Mouse (Mus musculus) adrenal gland (tissue): ENCODE results near the gene Rtl1.

ENCODE experiments used
- intact Hi-C: fragments of 180-260 bp; cut with DNase I; formaldehyde crosslinking; loops from one replicate; pipeline ENCODE4 v1.15.1; 2025

The Rtl1 gene

DNA sequence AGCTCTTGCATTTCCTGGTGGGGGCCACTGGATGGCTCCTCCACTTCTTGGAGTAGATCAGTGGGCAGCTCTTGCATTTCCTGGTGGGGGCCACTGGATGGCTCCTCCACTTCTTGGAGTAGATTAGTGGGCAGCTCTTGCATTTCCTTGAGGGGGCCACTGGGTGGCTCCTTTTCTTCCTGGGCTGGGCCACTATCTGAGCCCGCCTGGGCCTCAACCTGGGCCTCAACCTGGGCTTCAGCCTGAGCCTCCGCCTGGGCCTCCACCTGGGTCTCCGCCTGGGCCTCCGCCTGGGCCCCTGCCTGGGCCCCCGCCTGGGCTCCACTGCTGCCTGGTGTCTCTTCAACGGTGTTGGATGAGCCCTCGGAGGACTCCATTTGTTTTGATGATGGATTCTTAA, 5.2 kb downstream of the Rtl1 start:
- intact Hi-C loops, result loop anchor here (10.0 kb wide), 1 partner anchor 780 kb away; no protein-coding TSS in a partner anchor

DNA sequence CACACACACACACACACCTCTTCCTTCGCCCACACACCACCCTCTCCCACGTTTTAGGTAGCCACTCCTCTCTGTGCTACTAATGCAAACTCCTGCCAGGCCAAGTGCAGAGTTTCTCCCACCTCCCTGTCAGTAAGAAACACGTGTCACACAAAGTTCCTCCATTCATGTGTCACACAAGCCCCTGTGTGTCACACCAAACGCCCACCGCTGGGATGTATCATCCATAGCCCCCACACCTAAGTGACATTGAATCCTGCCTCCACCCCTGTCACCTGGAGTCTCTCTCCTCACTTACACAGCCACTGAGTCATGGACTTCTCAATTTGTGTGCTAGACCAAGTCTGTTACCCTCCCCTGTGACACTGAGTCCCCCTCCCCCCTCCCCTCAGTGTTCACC, 17.9 kb downstream of the Rtl1 start:
- intact Hi-C loops, result no loop called here

DNA sequence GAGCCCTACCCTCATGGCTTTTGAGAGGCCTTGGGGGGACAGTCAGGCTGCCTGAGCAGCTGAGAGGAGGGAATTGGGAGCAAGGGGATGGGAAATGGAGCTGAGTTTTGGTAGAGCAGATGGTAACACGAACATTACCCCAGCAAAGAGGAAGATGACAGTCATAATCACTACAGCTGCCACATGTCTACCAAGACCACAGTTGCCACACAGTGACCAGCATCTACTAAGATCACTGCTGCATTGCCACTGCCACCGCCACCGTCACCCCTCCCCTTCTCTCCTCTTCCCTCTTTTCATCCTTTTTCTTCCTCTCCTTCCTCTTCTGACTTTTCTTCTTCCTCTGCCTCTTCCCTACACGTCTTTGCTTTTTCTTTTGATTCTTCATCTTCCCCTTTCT, 27.9 kb downstream of the Rtl1 start:
- intact Hi-C loops, result no loop called here

DNA sequence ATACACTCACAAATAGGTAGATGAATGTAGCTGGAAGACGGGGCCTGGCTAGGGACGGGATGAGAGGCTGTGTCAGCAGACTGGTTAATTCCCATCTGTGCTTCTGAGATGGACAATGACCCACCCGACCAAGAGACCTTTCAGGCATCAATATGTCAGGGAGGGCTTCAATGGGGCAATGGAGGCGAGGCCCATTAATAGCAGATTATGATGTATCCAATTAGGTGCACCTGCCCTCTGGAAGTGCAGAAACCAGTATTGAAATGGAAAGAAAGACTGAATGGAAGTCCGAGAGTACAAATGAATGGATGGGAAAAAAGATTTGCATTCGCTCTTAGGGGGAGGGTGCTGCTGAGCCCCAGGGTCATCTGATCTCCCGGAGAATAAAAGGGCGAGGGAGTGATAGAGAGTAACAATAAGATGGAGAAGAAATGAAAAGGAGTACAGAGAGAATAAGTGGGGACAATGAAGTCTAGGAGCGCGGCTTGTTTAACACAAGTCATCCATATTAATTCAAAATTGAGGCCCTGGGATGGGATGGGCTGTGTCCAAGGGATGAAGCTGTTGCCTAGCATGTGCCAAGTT, 39.9 kb downstream of the Rtl1 start:
- intact Hi-C loops, result no loop called here

DNA sequence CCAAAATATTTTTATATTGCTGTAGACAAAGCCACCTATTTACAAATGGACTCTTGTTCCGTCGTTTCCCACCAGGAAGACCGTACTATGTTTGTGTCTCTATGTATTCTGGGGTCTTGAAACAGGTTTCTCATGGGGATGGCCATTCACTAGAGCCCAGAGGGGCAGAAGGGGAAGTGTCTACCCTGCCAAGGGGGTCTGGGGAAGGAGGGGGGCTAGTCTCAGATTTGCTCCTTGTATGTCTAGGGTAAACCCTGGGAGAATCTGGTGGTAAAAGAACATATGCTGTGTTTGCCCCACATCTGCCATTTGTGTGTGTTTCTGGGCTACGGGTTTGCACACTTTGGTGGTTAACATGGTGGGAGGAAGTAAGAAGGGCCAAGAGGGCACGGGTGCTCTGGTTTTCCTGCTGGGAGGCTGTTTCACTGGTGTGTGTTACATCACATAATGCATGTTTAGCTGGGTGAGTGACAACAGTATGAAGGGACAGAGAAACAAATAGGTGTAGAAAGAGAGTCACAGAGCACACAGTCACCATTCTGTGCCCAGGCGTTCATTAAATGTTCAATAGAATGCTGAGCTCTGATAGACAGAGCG, 41.1 kb downstream of the Rtl1 start:
- intact Hi-C loops, result no loop called here

DNA sequence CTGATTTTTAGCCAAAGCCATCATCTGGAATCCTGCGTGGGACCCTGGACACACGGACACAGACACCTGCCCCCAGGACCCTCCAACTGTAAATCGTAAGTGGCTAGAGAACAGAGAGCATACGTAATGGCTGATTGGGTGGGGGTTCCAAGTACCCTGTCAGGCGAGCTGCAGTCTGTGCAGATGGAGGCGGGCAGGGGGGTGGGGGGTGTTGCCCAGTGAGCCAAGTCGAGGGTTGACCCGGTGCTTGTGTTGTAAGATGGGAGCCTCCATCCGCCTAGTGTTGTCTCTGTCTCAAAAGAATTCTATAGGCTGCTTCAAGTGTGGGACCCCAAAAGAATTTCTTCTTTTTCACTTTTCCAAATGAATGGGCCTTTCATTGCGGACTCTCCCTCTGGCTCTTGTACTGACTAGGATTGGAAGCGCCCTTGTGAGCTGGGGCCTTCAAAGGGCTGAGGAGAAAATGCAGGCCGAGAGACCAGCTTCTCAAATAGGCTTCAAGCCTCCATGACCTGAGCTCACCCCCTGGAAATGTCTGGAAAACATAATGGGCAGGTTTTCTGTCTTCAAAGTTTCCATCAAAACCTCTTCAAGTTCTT, 41.8 kb downstream of the Rtl1 start:
- intact Hi-C loops, result no loop called here

DNA sequence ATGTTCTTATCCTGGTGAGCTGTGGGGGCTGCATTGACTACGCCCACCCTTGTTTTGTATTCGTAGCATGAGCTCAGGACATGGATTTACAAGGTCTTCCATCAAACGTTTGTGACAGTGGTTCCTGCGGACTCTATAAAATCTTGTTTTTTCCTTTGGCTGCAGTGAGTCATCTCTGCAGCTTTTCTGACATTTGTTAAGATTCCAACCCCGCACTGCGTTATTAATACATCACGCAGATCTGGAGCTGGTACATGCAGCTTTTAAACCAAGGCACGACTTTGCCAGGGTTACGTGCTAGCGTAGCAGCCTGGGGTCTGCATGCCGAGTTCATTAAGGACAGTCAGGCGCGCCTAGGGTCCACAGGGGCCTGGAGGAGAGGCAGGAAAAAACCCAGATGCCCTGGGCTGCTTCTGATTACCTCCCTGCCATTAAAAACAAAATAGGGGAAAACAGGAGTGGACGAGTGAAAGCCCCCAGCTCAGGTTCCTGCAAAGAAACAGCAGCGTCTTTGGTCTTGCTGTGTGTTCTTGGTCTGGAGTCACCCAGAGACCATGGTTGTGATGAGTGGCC, 44.2 kb downstream of the Rtl1 start:
- intact Hi-C loops, result no loop called here

DNA sequence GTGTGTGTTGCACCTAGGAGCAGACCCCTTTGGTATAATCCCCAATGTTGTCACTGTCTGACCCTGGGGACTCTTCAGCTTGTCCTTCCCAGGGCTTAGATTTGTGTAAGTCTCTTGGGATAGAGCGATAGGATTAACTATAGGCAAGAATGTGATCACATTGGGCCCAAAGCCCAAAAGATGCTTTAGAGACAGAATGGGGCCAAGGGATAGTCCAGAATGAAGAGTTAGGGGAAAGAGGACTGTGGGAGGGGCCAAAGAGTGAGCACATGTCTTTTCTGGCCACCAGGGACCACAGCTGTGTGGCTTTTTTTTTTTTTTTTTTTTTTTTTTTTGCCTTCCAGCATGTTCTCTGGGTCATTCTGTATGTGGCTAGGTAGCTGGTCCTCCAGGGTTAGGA, 46.6 kb downstream of the Rtl1 start:
- intact Hi-C loops, result no loop called here

DNA sequence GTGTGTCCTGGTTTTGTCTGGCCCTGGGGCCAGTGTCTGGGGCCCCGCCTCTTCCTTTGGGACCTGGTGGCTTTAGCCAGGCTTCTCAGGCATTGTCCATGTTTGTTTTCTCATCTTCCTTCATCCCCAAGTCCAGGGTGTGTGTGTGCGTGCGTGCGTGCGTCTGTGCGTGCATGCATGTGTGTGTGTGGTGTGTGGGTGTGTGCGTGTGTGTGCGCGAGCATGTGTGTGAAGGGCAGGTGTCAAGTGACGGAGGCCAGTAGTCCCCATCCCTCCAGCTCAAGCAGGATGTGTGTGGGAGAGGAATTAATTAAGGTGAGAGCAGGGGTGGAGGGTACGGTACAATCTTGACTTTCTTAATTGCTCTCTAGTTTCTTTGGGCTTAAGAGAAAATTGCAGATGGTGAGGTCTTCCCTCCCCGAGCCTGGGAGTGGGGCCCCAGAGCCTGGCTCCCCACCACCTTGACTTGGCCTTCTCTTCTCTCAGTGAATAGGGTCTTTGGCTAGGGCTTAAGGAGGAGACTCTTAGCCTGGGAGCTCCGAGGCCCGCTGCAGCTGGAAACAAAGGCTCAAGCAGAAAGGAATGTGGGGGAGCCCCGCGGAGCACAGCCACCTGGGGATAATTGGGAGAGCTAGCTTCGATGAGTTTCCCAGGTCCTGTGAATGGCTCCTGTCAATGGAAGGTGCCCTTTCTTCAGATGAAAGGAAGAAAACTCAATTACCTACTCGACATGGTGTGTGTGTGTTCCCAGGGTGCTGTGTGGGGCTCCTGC, 47.2 kb downstream of the Rtl1 start:
- intact Hi-C loops, result no loop called here

DNA sequence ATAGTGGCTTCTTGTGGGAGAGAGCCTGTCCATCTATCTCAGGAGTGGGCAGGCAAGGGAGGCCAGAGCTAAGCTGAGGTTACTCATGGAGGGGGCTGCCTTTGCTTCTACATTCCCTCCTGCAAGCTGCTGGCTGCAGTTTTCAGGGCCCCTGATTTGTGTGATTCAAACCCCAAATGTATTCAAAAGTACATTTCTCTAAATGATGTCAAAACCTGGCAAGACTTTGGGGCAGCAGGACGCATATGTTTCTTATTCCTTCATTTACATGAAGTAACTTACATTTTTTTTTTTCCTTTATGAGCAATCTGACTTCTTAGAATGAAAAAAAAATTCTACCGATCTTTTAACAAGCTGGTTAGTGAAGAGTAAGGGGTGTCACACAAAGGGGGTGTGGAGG, 48.4 kb downstream of the Rtl1 start:
- intact Hi-C loops, result no loop called here

DNA sequence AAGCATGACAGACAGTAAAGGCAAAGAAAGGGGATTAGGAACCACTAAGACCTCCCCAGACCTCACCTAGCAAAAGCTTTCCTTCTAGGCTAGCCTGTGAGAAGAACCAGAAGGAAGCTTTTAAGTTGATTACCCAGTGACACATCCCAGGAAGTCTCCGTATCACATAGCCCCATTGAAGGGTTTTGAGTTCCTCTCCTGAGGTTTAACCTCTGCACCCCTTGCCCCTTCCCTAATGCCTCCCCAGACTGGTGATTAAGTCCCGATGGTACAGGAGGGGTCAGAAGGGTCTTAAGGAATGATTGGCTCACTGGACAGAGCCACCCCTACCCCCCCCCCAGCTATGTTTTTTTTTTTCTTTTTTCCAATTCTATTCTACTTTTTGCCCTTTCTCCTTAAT, 53.0 kb downstream of the Rtl1 start:
- intact Hi-C loops, result no loop called here

DNA sequence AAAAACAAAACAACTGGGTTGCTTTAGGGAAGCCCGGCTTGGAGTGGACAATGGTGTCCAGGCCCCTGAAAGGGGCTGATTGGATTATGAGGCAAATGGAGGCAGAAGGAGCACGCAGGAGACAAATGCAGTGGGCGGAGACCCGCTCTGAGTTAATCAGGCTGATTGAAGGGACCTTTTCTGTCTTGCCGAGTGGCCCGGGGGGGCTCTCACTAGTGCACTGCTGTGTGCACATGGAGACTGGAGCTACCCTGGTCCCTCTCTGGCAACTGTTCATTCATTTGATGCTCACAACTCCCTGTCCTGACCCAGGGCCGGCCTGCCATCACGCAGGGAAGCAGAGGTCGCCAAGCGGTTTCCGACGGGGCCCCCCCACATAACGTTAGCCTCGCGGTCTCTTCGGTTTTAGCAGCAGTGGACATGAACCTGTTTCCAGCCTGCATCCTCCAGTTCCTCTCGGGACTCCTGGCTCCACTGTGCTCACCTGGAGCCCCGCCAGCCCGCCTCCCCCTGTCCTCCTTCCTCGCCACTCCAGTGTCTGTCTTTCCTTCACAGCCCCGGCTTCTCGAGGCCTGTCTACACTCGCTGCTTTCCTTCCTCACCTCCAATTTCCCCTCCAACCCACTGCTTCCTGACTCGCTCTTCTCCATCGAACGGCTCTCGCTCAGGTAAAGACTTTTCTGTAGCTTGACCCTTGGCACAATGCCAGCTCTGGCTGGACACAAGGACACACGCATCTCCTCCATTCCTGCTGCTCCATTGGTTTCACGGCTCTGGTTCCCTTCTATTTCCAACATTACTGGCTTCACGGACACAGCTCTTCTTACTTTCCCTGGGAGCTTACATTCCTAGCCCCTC, 54.0 kb downstream of the Rtl1 start:
- intact Hi-C loops, result no loop called here

DNA sequence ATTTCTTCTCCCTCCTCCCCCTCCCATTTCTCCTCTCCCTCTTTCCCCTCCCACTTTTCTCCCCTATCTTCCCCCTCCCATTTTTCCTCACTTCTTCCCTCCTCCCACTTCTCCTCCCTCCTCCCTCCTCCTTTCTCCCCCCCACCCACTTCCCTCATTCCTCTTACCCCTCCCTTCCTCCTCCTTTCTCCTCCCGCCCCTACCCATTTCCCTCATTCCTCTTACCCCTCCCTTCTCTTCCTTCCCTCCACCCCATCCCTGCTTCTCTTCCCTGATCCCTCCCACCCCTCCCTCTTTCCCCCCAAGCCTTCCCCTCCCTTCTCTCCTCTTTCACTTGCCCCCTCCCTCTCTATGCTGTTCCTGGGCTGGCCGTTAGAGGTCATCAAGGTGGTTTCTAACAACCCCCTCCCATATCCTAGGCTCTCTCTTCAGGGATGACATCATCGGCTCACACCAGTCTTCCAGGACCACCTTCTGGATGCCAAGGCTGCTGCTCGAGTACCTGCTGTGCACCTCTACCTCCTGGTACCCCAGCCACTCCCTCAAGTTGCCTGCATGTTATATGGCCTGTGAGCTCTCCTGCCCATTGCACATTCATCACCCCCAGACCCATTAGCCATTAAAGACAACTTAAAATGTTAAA, 56.7 kb downstream of the Rtl1 start:
- intact Hi-C loops, result no loop called here

DNA sequence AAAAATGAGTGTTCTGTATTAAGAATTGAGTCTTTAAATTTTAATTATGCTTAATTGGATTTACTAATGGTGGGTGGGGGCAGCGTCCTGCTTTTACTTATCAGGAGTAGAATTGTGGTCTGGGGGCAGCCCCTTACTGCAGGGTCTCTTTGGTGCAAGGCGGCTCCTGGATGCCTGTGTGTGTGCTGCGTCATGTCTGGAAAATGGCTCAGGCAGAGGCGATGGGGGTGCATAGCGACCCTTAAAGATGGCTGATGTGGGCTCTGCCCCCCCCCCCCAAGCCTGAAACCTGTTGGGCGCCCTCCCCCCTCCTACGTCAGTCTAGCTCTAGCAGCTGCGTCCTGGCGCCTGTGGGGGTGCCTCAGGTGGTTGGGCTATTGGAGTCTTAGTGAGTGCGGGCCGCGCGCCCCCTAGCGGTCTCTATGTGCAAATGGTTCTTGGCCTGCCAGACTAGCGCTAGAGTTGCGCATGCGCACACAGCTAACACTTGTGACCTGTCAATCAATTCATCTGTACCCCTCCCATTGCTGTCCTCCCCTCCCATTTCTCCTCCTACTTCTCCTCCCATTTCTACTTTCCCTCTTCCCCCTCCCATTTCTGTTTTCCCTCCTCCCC, 57.4 kb downstream of the Rtl1 start:
- intact Hi-C loops, result no loop called here

DNA sequence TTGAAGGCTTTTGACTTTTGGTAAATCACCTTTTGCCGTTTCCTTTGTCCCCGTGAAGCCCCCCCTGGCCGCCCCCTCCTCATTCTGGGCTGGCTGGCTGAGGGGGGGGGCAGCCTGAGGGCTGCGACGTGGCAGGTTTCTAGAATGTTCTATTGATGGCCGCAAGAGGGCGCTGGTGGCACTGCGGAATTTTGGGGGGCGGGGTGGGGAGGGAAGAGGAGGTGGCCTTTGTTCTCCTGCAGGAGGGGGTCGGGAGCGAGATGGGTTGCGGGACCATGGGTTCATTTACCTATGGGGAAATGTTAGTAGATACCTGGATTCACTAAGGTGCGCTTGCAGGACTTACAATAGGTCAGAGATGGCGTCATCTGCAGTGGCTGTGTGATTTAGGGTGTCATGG, 58.1 kb downstream of the Rtl1 start:
- intact Hi-C loops, result no loop called here

DNA sequence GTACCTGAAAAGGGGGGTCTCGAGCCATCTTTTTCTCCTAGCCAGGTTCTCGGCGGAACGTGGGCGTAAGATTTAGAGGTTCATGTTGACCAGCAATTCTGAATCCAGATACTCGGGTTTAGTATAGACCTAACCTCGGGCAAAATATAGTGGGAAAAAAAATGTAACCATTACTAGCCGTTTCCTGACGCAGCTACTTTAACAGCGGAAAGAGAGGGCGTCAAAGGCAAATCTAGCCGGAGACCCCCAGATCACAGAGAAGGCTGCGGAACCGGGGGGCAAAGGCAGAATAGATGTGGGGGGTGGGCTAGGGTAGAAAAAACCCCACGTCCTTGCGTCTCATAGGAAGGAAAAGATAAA, 58.6 kb downstream of the Rtl1 start:
- intact Hi-C loops, result loop anchor here (1.0 kb wide), 1 partner anchor 104 kb away; no protein-coding TSS in a partner anchor

DNA sequence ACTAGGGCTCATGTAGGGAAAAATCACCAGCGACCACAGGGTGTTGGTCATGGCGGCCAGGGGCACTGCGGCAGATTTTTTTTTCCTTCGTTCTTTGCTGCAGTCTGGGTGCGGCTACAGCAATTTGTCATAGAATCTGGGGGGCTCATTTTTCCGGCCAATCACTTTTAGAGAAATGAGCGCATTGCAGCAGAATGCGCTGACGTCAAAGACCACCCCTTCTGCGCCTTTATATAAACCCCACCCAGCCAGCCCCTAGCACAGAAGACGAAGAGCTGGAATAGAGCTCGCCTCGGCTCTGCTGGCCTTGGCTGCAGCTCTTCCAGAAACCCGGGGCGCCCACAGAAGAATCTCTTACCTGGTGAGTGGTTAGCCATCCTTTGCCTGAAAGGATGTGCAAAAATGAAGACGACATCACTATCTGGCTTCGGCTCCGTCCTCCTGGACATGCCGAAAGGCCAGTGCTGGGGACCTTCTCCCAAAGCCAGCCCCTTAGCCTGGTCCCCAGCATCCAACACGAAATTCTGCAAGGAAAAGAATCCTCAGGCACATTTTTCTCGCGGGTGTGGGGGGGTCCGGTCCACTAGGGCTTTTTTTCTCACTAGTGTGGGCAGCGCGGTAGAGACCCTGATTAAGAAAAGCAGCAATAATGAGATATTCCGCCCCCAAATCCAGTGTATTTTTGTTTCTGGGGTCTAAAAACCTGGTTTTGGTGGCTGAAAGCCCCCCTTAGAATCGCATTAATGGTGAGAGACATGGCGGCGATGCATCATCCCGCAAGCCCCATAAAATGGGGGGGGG, 59.2 kb downstream of the Rtl1 start:
- intact Hi-C loops, result loop anchor here (1.0 kb wide), 1 partner anchor 104 kb away; no protein-coding TSS in a partner anchor

DNA sequence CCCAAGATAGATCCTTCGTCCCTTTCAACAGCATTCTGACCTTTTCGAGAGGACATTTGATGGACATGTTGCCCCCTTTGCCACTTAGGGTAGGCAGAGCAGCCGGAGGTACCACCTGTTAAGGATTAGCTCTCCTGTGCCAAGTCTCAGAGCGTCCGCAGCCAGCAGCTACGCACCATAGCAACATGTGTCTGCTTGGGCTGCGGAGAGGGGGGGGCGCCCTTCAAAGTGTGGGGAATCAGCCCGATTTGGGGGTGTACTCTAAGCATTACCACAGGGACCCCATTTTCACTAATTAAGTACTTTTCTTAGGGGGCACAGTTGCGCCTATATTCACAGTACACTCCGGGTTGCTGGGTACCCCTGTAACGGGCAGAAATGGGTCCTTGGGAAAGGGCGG, 60.2 kb downstream of the Rtl1 start:
- intact Hi-C loops, result no loop called here
